Mouse (Mus musculus): ENCODE data around the gene Tspan12.

GRCm38 (mm10) chr6:21823281-21823680 lies 29.0 kb downstream of the Tspan12 start:
- TF ChIP-seq POLR2A (IDR thresholded peaks at IDR 0.05; ENCODE audit: extremely low read depth, insufficient read depth, low read length): no peak
- TF ChIP-seq CTCF (IDR thresholded peaks at IDR 0.05; ENCODE audit: low read depth, low read length): no peak
